Mouse (Mus musculus): ENCODE data around the gene Mthfr.

The Mthfr gene

DNA sequence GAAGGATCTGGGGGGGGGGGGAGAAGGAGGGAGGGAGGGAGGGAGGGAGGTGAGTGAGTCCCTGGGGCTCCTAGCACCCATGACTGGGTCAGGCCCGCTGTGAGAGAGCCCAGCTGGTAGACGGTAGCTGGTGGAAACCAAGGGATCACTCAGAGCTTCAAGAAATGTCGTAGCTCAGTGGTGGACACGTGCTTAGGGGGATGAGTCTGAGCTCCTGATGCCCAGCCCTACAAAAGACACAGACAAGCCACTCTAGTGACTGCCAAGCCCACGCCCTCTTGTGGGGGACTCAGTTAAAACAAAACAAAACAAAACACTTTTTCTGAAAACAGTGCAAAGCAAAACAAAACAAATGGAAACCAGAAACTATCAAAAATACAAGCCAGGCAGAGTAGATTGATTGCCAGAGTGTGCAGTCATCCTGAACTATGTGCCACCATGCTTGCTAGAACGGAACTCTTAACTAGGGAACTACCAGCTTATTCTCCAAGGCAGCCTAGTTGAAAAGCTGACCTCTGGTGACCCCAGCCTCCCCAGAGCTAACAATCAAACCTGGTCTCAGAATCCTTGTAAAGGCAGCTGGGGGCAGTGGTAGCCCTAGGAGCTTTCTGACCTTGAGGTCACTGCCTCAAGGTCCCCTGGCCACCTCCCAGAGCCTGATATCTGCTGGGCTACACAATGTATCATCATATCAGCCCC lies 27.0 kb downstream of the Mthfr start:
- 49% methylated on average over 6 of the region's 6 CpGs for WGBS

DNA sequence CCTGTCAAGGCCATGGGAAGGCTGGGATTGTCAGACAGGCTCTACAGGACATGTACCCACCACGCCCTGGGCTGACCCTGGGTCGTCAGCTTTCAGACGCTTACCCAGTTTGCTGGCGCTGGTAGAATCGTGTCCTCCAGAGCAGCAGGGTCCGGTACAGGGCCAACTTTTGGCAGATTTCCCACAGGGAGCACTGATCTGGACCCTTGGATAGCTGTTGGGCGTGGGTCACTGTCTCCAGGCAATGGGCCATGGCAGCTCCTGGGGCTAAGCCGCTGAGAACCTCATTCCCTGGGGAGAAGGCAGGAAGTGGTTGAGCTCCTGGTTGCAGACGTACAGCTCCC lies 27.5 kb downstream of the Mthfr start:
- 81% methylated on average over 9 of the region's 9 CpGs for WGBS

- WGBS = 94% methylated on average over 8 of the region's 8 CpGs
These were observed 28.5 kb downstream of the Mthfr start for GRCm38 (mm10) chr4:148067346-148067745.

GRCm38 (mm10) chr4:148069602-148070218 lies 30.8 kb downstream of the Mthfr start:
- WGBS = 90% methylated on average over 9 of the region's 9 CpGs

- WGBS = 76% methylated on average over 5 of the region's 5 CpGs
These were observed 32.6 kb downstream of the Mthfr start for GRCm38 (mm10) chr4:148071508-148071907.

DNA sequence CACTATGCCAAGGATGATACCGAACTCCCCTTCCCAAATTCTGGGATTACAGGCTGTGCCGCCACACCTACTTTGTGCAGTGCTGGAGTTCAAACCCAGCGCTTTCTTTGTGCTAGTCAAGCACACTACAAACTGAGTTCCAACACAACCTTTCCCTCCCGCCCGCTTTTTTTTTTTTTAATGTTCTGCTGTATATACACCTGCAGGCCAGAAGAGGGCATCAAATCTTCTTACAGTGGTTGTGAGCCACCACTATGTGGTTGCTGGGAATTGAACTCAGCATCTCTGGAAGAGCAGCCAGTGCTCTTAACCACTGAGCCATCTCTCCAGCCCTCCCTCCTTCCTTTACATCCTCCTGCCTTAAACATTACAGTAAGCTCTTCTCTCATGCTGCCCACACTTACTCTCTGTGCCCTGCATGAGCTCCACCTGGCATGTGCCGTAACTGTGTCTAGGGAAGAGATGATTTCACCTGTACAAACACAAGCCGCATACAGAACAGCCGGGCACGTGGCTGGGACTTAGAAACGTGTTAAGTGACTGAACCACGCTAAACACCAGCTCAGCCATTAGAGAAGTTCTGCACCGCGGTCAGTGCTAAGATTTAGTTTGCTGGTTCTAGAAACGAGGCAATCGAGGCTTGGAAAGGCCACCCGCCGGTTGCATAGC lies 35.8 kb downstream of the Mthfr start:
- 54% methylated on average over 17 of the region's 17 CpGs for WGBS

- WGBS = 46% methylated on average over 21 of the region's 21 CpGs
These were observed 36.4 kb downstream of the Mthfr start for GRCm38 (mm10) chr4:148075259-148075658.

- WGBS = 94% methylated on average over 6 of the region's 6 CpGs
These were observed 37.0 kb downstream of the Mthfr start for GRCm38 (mm10) chr4:148075881-148076280.

- WGBS = 62% methylated on average over 6 of the region's 6 CpGs
These were observed 40.3 kb downstream of the Mthfr start for GRCm38 (mm10) chr4:148079212-148079611.

DNA sequence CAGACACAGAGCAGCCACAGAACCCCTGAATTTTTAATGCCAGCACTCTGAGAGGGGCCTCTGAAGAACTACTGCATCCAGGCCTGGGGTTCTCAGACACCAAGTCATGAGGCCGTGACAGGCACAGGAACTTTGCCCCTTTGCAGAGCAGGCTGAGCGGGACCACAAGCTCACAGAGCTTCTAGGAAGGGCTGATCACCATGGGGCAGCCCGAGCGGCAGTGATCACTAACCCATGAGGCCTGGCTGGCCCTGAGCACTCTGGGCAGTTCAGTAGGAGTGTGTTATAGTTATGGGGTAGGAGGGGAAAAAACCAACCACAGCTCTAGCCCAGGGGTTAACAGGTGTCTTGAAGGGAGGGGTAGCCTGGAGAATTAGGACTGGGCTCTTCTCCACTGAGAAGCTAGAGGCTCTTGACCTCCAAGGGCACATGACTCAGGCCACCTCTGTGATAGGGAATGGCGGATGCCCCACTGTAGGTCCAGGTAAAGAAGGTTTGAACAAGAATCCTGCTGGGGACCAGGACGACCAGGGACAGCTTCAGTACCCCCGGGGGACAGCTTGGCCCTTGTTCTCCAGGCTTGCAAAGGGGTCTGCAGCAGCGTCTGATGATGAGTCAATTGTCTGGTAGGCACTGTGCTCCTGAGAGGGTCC lies 41.2 kb downstream of the Mthfr start:
- 93% methylated on average over 8 of the region's 8 CpGs for WGBS

GRCm38 (mm10) chr4:148080597-148080973 lies 41.7 kb downstream of the Mthfr start:
- WGBS = 80% methylated on average over 1 of the region's 1 CpGs

DNA sequence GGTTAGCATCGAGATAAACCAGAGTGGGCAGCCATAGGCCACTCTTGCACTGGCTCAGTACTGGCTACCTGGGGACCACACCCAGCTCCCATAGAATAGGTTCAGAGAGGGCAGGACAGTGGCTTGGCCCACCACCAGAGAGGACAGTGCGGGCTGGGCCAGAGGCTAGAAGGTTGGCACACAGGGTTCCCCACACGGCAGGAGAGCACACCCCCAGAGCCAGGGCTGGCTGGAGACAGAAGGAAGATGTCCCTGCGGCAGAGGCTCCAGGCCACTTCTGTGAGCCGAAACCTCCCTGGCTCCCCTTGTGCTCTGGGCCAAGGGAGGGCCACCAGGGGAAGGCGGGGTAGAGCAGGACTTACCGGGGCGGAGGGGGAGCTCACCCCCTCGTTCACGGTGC lies 42.3 kb downstream of the Mthfr start:
- WGBS = 94% methylated on average over 10 of the region's 10 CpGs

- WGBS = 66% methylated on average over 12 of the region's 12 CpGs
These were observed 43.6 kb downstream of the Mthfr start for GRCm38 (mm10) chr4:148082257-148083044.

GRCm38 (mm10) chr4:148083176-148083899 lies 44.5 kb downstream of the Mthfr start:
- WGBS = 74% methylated on average over 21 of the region's 21 CpGs

DNA sequence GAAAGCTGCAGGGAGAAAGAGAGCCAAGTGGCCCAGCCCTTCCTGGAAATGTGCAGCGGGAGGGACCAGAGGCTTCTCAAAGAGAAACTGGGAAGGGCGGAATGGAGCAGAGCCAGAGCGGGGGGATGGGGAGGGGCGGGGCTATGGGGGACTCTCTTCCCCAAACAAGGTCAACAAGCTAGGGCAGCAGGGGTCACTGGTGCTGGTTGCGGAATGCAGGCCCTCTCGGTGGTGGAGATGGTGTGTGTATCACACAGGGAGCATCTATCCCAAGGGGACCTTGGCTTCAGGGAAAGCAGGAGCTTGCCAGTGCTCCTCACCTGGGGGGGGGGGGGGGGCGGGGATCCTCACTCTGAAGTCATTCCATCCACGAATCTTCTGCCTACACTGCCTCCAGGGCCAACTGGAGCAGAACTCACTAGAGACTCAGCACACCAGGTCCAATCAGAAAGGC lies 45.4 kb downstream of the Mthfr start:
- WGBS = 46% methylated on average over 8 of the region's 8 CpGs

GRCm38 (mm10) chr4:148085131-148085906 lies 46.4 kb downstream of the Mthfr start:
- 72% methylated on average over 10 of the region's 10 CpGs for WGBS

DNA sequence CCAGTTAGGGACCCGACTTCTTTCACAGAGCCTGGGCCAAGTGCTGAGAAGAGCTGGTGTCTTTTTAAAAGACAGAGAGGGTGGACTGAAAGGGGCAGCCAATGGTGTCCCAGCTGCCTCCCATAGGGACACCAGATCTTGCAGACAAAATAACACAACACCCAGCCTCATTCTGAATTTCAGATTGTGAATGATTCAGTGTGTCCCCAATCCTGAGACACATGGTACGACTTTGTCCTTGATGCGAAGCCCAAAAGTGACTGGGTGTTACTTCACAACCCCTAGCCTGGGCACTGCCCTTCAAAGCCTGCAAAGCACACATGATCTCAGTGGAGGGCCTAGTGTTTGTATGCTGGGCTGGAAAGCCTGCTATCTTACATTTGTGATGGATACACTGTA lies 47.0 kb downstream of the Mthfr start:
- 72% methylated on average over 3 of the region's 3 CpGs for WGBS

- 25% methylated on average over 30 of the region's 30 CpGs for WGBS
These were observed 48.4 kb downstream of the Mthfr start for GRCm38 (mm10) chr4:148087091-148087906.

GRCm38 (mm10) chr4:148087907-148088527 lies 49.1 kb downstream of the Mthfr start, which contains the start of gene Agtrap:
Gene Agtrap (minus strand): TSS chr4:148088031.
- 3% methylated on average over 34 of the region's 34 CpGs for WGBS
